Mouse (Mus musculus) bone marrow macrophage, adult 2 months (primary cell): ENCODE results near the gene Pdlim3.
"Not testable (repeated sequence)": the region's sequence is repeated elsewhere in the genome, so short reads cannot be mapped to it uniquely, and the experiment has no call there.

Experiments
- CTCF ChIP-seq: IDR thresholded peaks from 2 replicates; pipeline ENCODE4 v1.5.1; 2012; ENCODE audit warnings: low read depth, mild to moderate bottlenecking, low read length, moderate library complexity
- POLR2A ChIP-seq: IDR thresholded peaks from 2 replicates; pipeline ENCODE4 v1.6.1; 2012; ENCODE audit warnings: mild to moderate bottlenecking, low read depth, low read length, borderline replicate concordance

- not testable (repeated sequence) for TF ChIP-seq CTCF, POLR2A
Observed at GRCm38 (mm10) chr8:45871587-45871986, 13.7 kb upstream of the Pdlim3 start.
